Mouse (Mus musculus) retina, embryonic 14.5 days (tissue): ENCODE measurements around the gene Gas7.
A peak's percentile ranks its signal among the peaks of the same experiment; 100 is the strongest.

Source experiments
- DNase-seq: peaks from one replicate; pipeline ENCODE4 v3.0.0-alpha.2; 2015; ENCODE audit warnings: low spot score

Gas7 gene

DNA sequence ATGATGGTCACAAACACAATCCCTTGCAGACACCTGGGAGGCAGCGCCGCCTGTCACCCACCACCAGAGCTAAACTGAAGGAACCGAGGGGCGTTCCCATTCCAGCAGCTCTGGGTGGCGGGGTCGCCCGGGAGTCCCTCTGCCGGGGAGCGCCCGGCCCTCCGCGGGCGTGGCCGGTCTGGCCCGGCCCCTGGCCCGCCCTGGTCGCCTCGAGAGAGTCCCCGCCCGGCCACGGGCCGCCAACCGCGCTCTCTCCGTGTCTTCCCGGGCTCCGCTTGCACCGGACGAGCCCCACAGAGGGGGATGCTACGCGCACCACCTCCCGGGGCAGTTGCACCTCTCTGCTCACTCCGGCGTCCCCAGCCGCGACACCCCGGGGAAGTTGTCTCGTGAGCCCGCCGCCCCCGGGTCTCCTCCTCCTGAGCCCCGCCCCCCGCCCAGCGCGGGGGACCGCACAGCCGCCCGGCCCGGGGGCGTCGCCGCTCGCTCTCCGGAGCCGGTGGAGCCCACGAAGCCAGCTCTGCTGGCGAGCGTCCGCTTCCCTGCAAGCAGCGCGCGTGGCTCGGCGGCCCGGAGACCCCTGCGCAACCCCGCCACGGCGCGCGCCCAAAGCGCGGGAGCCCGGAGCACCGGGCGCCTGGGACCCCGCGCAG, at the start of gene Gas7:
Gene Gas7 (plus strand): TSS at position 564 of the 653 bp plus-strand sequence.
- peak; percentile 68 for DNase-seq

DNA sequence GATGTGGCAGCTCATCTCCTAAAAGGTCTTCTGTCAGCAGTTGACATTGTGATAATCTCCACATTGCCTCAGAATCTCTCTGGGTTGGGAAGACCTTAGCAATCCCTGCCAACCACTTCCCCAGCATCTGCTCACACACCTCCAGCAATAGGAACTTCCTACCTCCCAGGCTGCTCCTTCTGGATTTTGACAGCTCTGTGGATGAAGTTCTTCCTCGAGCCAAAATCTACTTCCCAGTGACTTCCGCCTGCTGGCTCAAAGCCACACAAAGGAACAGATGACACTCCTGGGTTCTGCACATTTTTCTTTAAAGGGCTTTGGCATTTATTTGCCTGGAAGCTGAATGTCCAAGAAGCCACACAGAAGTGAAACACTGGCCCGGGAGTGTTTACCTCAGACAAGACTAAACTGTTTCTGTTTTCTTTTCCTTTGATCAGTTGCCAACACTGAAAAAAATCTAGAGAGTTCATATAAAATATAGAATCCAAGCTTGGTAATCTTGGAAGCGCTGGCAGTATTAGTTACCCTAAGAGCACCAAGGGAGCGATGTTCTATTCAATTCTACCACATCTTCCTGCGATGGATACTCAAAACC, 40.8 kb upstream of the Gas7 start:
- DNase-seq, result no peak

DNA sequence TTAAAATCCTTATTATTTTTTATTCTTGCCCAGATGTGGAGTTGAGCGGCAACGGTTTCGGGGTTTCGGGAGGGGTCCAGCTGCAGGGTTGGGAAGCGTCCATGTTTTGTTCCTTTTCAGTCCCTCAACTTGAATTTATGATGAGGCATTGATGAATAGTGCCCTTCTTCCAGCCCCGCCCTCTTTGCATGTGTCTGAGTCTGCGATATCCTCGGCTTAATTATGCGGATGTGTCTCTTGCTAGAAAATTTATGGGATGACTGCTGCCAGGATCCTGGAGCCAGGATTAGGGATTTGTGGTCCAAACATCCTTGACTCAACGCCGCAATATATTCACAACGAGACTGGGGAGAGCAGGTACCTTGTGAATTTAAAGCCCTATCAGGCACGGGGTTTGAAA, 31.7 kb upstream of the Gas7 start:
- no peak for DNase-seq

DNA sequence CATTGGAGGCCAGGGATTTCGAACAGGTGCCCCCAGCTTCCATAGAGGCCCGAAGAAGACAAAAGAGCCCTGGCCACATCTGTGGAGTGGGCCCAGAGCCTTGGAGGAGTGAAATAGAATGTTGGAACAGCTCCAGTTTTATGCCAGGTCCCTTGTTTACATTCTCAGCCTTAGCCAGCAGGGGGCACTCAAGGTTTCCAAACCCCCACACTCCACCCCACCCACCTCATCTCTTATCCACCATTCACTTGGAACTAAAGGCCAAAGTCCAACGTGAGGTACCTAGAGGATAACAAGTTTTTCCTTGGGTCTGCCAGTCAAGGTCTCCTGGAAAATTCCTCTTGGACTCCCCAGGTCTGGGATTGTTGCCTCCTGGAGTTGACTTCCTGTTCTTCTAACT, 27.0 kb upstream of the Gas7 start:
- peak; percentile 69 for DNase-seq

DNA sequence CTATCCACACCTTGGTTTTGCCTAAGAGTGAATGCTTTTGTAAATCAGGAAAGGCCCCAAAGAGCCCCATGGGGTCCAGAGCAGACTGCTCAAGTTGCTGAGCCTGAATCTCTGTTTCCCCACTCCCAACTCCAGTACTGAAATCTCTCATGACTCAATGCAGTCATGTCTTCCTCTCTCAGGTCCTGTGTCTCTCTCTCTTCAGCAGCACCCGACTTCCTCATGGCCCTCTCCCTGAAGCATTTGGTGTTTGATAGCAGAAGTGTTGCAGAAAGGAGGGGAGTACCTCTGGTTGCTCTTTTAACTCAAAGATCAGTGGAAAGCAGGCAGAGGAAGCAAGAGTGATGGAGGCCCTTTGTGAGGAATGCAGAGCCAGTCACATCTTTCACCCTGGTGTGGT, 25.4 kb upstream of the Gas7 start:
- DNase-seq, result no peak

DNA sequence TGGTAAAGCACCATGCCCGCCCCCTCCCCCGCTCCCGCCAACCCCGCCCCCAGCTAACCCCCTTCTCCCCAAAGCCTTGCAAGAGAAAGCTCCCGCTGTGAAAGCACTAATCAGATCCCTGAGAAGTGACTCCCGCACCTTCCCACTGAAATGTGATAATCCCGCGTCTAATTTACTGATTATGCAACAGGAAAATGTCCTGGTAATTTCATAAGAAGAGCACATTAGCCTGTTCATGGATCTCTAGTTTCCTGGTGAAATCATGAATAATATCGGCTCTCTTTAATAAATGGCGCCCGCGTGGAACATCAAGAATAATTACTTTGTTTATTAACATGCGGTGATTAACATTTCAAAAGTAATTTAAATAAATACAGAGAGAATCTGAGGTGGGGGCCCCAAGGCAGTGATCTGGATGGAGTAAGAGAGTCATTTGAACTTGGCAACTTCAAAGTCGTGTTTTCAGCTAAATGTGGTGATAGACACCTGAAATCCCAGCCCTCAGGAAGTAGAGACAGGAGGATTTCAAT, 24.1 kb upstream of the Gas7 start:
- no peak for DNase-seq

DNA sequence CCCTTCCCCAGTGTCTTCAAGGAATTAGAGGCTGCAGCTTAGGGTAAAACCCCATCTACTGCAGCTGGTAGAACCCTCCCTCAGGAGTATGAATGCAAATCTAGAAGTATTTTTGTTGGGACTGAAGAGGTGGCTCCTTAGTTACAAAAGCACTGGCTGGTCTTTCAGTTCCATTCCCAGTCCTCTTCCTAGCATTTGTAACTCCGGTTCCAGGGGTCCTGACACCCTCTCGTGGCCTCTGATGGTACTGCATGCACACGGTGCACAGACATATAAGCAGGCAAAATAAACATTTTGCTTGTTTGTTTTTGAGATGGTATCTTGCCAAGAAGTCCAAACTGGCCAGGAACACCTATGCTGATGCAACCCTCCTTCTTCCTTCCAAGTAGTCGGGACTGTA, 23.4 kb upstream of the Gas7 start:
- DNase-seq, result peak; percentile 43

DNA sequence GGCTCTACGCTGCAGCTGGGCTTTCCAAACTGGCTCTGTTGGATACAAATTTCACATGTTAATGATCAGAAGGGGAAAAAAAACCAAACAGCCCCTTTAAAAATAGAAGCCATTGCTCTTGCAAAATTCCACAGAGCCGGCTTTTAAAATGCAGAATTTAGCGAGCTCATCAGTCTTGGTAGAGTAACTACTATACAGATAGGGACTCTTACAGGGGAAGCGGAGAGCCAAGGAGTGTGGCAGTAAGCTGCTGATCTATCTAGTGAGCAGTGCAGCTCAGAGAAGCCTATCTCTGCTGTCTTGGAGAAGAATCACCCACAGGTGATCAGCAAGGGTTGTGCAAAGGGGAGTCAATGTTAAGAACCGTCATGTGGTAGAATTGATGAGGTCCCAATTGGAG, 21.5 kb upstream of the Gas7 start:
- DNase-seq, result no peak

DNA sequence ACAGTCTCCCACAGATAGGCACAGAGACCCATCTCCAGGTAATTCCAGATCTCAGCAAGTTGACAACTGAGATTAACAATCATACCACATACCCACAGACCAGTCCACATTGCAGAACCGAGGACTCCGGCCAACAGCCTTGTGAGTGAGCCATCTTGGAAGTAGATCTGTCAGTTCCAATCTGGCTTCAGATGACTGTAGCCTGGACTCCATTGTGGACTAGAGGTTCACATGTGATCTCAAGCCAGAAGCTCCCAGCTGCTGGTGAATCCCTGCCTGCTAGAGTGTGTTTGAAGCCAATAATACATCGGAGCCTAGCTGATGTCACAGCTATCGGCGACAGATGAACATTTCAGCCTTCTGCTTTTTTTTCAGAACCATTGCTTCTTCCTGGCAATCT, 16.5 kb upstream of the Gas7 start:
- DNase-seq, result no peak

DNA sequence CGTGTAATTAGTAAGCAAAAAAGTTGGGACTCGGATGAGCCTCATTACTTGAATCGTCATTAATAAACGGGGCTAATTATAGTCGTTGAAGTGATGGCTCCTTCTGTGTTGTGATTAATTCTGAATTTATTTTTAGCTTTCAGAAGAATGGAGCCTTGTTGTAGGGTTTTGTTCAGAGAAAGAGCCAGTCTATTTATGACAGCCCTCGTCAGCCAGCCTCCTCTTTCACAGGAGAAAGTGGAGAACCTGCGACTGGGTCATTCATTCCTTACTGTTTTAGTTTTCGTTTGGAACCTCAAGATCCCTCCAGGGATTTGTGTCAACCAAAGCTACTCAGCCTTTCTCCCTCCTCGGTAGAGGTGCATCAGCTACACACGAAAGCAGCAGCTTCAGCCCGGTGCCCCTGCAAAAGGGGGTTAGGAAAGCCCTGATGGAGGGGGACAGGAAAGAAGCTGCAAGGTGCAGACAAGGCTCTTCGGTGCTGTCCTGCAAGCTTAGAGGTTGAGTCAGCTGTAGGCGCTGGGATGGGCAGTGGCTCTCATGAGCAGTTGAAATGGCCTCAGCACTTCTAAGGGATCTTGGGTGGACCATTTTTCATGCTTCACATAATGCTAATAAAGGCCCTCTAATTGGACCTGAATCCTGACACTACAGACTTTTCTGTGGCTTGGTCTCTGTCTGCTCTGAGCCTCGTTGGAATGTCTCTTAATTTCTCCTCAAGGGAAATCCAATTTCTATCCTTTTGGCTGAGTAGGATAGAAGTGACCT, 10.0 kb upstream of the Gas7 start:
- peak; percentile 58 for DNase-seq

DNA sequence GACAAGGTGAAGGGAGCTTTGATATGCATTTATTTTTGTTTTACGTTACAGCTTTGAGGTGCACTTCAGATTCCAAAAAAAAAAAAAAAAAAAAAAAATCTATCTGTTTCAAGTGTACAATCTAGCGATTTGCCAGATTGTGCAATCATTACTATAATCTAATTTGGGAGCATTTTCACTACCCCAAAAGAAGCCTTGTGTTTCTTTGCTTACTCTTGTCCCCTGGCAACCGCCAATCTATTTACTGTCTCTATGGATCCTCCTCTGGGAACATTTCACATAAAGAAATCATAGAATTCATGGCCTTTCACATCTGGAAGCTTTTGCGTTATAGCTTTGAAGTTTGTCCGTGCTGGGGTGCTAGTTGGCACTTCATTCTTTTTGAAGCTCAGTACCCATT, 3.7 kb upstream of the Gas7 start:
- DNase-seq, result no peak

DNA sequence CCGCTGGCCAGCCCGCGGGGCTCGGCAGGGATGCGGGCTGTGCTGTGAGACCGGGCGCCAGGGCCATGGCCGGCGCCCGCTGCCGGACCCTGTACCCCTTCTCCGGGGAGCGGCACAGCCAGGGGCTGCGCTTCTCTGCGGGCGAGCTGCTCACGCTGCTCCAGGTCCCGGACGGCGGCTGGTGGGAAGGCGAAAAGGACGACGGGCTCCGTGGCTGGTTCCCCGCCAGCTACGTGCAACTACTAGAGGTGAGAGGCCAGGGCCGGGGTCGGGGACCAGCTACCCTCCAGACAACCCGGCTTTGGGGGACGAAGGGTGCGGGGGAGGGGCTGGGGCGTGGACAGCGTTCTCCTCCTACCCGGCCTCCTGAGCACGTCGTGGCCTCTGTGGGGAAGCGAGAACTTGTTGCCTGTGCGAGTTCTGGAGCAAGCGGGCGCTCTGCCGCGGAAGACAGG, 317 bp downstream of the Gas7 start:
- peak; percentile 56 for DNase-seq

DNA sequence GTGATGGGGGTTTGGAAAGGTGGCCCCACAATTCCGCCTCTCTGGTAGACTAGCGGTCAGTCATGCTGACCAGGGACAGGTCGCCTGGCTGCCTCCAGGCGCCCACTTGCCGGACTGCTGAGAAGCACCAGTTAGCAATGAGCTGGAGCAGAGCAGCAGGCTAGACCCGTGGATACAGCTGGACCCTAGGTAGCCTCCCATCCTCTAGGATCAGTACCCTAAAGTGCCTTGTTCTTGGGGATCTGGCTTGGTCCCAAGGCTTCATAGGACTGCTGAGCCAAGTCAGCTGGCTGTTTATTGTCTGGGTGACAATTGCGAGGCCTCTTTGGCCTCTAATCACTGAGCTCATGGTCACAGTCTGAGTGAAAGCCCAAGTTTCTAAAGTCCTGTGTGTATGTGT, 792 bp downstream of the Gas7 start:
- no peak for DNase-seq

DNA sequence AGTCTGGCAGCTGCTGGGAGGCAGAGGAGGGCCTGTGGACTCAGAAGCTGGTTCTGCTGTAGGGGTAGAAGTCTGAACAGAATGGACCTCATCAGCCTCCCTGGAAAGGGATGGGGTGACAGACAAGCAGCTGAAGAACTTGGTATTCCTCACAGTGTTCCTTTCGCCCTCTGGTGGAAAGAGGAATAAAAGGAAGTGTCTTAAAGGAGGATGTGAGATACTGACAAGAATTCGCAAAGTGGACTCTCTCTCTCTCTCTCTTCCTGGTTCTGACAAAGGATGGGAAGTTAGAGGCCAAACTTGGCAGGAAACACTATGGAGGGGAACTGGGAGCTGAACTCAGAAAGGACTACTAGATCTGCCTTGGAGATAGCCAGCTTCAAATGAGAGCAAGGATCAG, 2.9 kb downstream of the Gas7 start:
- peak; percentile 68 for DNase-seq

DNA sequence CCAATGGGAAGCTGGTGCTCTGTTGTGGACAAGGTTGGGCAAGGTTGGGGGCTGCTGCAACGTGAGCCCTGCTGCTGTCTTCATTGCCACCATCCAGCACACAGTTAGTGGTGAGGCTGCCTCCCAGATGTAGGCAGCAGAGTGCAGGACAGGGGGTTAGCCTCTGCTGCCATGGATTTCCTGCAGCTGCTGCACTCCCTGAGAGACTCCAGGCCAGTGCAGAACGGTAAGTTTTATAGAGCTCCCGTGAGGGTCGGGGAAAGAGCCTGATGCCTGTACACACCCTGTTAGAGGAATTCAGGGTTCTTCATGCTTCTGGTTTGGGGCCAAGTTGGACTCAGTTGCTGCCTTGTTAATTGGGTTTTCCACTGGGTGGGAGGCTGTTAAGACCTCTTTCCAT, 11.9 kb downstream of the Gas7 start:
- DNase-seq, result no peak

DNA sequence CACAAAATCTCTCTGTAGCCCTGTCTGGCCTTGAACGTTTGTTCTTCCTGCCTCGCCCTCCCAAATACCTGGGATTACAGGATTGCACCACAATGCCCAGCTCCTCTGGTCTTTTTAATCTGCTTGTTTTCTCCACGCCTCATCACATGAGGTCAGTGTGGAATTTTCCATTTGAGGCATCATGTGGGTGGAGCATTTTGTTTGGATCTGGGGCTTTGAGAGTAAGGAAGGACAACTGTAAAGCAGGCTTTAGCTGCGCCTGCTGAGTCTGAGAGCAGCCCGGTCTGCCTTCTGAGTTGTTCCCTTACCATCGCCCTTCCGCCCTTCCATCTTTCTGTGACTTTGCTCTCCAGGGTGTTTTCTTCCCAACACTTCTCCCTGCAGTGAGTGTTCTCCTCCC, 13.6 kb downstream of the Gas7 start:
- no peak for DNase-seq

DNA sequence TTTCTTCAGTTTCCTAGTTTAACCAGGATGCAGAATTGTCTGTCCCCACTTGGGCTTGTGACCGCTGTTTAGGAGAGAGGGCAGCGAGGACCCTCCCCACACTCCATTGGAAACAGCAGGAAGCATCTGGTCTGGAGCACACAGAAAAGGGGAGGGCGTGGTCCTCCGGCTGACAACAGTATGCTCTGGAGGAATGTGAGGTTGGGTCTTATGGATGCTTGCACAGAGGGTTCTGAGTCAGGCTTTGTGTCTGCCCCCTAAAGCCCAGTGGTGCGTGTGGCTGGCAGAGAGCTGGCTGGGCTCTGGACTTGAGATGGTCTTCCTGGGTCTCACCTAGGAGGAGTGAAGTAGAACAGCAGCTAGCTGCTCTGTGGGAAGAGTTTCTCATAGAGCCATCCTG, 19.4 kb downstream of the Gas7 start:
- DNase-seq, result no peak

DNA sequence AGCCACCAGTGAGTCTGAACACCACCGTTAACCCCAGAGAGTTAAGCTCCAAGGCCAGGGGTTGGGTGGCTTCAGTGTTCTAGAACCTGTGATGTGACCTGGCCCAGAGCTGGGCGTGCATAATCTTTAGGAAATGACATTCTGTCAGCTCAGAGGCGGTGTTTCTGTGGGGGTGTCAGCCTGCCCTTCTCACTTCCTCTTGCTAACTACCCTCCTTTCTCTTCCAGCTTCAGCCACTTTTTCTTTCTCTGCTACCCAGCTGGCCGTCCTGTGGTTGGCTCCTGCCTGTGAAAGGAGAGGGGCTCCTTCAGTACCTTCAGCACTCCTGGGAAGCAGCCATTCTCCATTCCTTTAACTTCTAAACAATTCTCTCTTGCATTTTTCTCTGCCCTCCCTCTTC, 24.3 kb downstream of the Gas7 start:
- no peak for DNase-seq

DNA sequence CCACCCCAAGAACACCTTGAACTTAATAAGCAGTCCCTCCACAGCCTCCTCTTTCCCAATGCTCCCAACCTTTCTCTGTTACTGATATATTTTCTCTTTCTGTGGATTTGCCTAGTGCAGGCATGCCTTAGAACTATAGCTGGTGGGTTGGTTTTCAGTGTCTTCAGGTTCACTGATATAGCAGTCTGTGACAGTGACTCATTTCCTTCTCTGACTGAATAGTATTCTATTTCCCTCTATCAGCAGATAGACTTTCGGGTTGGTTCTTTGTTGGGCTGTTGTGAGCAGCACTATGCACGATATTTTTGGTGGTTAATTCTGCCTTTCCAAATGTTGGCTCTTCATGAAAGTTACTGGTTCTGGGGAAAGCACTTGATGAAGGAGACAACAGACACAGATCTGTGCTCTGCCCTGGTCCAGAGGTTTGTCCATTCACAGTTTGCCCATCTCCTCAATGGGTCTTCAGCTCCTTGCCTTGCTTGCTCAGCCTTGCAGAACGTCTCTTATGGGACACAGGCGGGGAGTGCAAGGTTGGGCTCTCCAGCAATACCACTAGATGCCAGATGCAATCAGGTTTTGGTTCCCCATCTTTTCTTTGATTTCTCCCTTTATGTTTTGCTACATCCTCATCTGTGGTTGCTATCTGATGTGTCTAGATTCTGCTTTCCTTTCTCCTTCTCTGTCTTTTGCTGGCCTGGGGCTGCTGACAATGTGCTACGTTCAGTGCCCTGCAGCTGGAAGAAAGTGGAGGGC, 25.1 kb downstream of the Gas7 start:
- no peak for DNase-seq

DNA sequence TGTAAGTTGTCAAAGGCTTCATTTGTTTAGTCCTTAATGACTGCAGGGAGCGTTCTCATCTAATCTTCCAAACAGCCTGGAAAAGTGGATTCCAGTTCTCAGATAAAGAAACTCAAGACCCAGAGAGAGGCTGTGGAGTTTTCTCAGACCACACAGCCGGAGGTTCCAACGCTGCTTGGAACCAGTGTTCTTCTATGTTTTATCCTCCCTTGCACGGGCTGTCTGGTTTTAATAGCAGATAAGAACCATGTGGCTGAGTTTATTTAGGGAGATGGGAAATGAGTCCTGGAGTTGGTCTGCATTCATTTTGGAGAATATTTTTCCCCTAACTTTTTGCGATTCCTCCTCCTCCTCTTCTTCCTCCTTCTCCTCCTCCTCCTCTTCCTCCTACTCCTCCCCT, 26.5 kb downstream of the Gas7 start:
- DNase-seq, result no peak

DNA sequence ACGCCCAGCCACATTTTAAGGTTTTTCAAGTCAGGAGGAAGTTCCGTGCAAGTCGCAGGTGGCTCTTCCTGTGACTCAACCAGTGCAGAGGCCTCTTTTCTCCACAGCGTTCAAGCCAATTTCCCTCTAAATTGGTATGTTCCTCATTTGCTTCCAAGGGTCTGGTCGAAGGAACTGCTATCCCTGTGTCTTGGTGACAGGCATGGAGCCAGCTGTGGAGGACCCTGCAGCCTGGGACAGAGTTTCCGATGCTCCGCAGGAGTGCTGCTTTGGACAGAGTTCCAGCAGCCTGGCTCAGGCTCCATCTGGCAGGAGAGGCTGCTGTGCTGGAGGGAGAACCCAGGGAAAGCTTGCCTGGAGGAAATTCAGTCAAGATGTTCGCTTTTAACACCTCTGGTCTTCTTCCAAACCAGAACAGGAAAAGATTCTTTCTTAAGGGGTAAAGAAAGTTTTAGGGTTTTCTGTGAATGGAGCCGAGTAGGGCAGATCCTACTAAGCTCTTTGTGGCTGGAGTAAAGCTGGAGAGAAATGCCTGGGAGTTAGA, 27.1 kb downstream of the Gas7 start:
- no peak for DNase-seq

DNA sequence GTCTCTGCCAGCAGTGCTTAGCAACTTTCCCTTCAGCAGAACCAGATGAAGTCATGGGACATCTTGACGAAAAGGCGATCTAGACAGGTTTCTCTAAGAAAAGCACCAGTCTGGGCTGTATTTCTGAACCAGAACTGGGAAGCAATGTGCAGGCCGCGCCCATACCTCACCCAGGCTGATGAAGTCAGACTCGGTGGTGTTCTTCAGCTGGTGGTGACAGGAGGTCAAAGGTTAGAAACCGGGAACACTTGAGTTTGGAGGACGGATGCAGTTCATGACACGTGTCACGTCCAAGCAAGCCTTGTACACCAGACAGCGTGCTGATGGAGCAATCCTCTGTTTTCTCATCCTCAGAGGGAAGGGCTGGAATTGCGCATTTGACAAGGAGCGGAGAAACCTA, 32.9 kb downstream of the Gas7 start:
- no peak for DNase-seq
